Mouse (Mus musculus): ENCODE results near the gene Tecr. TPM values are rescaled to one million over a fixed set of nuclear protein-coding genes. Genes with fewer than 3 reads are reported as not detected.

The Tecr gene
- total and polyA plus RNA-seq, 3 experiments, result 111 to 199 (median 171) TPM

DNA sequence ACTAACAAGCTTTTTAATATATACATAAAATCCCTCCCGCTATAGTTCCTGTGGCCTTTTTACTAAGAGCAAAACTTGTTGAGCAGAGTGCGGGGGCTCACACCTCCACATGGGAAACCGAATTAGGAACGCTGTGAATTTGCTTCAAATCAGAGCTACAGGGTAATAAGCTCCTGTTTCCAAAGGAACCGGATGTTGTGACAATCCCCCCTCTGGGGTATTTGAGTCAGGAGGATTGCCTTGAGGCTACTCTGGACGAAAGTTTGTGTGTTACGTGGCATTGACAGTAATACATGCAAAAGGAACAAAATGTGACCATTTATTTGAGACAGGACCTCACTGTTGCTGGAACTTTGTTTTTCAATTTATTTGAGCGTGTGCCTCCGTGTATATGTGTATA lies 1.3 kb upstream of the Tecr start:
- no peaks in the 10 kb centered on the region for H3K27me3 ChIP-seq (replicated peaks)
- TF ChIP-seq CHD2 (IDR thresholded peaks at IDR 0.05; ENCODE audit: low read length), result no peak
- no peak for TF ChIP-seq POLR2A (IDR thresholded peaks at IDR 0.05; ENCODE audit: low read depth, low read length)
- TF ChIP-seq PAX5 (IDR thresholded peaks at IDR 0.05; ENCODE audit: low read length), result no peak
- TF ChIP-seq HCFC1 (IDR thresholded peaks at IDR 0.05; ENCODE audit: low read depth, low read length), result no peak
- no peak for TF ChIP-seq BHLHE40 (IDR thresholded peaks at IDR 0.05; ENCODE audit: low read depth, low read length)
- TF ChIP-seq TBP (conservative IDR thresholded peaks at IDR 0.05; ENCODE audit: low read depth, low read length), result no peak
- TF ChIP-seq IRF4 (IDR thresholded peaks at IDR 0.05; ENCODE audit: low read depth, low read length), result no peak
- no peak for TF ChIP-seq ETS1 (conservative IDR thresholded peaks at IDR 0.05; ENCODE audit: low read depth, low read length)
- TF ChIP-seq GABPA (IDR thresholded peaks at IDR 0.05; ENCODE audit: insufficient replicate concordance, low read depth, low read length), result no peak
- TF ChIP-seq TCF12 (IDR thresholded peaks at IDR 0.05; ENCODE audit: low read depth, low read length), result no peak
- no peak for TF ChIP-seq JUND (conservative IDR thresholded peaks at IDR 0.05; ENCODE audit: low read depth, low read length)
- no peak for TF ChIP-seq ZNF384 (IDR thresholded peaks at IDR 0.05; ENCODE audit: low read depth, low read length)
- no peak for TF ChIP-seq JUN (IDR thresholded peaks at IDR 0.05; ENCODE audit: insufficient read depth, low read depth, low read length)
- TF ChIP-seq MEF2A (IDR thresholded peaks at IDR 0.05; ENCODE audit: borderline replicate concordance, low read depth, low read length), result no peak
- H3K36me3 ChIP-seq (replicated peaks in 1 of 2; ENCODE audit: control insufficient read depth in 1 of 2, insufficient read depth in 1 of 2, low read length in 1 of 2), result peaks cover 32 to 44% of the 10 kb centered on the region in 2 experiments
- no peak for DNase-seq (ENCODE audit: extremely low read depth)
- H3K4me3 ChIP-seq (replicated peaks in 1 of 3; ENCODE audit: low read depth in 2 of 3, low read length in 2 of 3, poor library complexity in 1 of 3), result peak overlapping the region; percentile 77 to 88 (median 87)
- peaks cover 23% of the 10 kb centered on the region for H3K79me2 ChIP-seq (replicated peaks; ENCODE audit: control insufficient read depth, extremely low read depth, insufficient read depth, poor library complexity, severe bottlenecking)
- in situ Hi-C loops (cut with MboI; ENCODE audit: low pct_ligation_motif_present, low pct_unique_long_range_greater_than_20kb, low sequenced_read_pairs) (no loop called here), dilution Hi-C loops (cut with MboI; ENCODE audit: extremely low pct_ligation_motif_present, extremely low pct_unique_long_range_greater_than_20kb, low sequenced_read_pairs) (no loop called here)
- no peak overlapping the region for H3K27ac ChIP-seq (ENCODE audit: insufficient read depth, low read depth)
- H3K4me2 ChIP-seq (ENCODE audit: insufficient read depth, low read depth, poor library complexity, severe bottlenecking), result peak overlapping the region; percentile 88
- H3K9me3 ChIP-seq (replicated peaks; ENCODE audit: low read length), result no peaks in the 10 kb centered on the region
- H3K4me1 ChIP-seq (ENCODE audit: control insufficient read depth in 1 of 2, insufficient read depth in 2 of 2), result peaks cover 3 to 29% of the 10 kb centered on the region in 2 experiments
- peak overlapping the region; percentile 79 for H3K9ac ChIP-seq (ENCODE audit: insufficient read depth, low read depth)

DNA sequence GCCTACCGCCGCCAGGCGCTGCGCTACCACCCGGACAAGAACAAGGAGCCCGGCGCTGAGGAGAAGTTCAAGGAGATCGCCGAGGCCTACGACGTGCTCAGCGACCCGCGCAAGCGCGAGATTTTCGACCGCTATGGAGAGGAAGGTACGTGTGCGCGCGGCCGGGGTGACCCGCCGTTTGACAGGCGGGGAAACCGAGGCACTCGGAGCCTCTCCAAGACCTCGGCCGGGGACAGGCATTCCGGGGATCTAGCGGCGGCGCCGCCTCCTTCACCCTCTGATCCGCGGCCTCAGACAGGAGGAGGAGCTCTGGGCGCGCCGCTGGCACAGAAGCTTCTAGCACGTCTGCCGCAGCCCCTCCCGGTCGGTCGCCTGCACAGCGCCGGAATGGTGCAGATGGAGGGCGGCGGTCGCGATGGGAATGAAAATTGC lies 643 bp upstream of the Tecr start:
- peak; percentile 67 for DNase-seq (ENCODE audit: extremely low read depth)
- H3K36me3 ChIP-seq (replicated peaks in 1 of 2; ENCODE audit: control insufficient read depth in 1 of 2, insufficient read depth in 1 of 2, low read length in 1 of 2), result peaks cover 32 to 38% of the 10 kb centered on the region in 2 experiments

More for the DNA sequence above, 643 bp upstream of the Tecr start:
- Histone ChIP-seq H3K4me2 (ENCODE audit: insufficient read depth, low read depth, poor library complexity, severe bottlenecking) (no peak overlapping the region), H3K4me1 (ENCODE audit: control insufficient read depth in 1 of 2, insufficient read depth in 2 of 2) (peaks cover 3 to 29% of the 10 kb centered on the region in 2 experiments), H3K27me3 (replicated peaks) (no peaks in the 10 kb centered on the region), H3K27ac (ENCODE audit: insufficient read depth, low read depth) (peak overlapping the region; percentile 76), H3K79me2 (replicated peaks; ENCODE audit: control insufficient read depth, extremely low read depth, insufficient read depth, poor library complexity, severe bottlenecking) (peaks cover 23% of the 10 kb centered on the region), H3K9ac (ENCODE audit: insufficient read depth, low read depth) (peak overlapping the region; percentile 79), H3K9me3 (replicated peaks; ENCODE audit: low read length) (no peaks in the 10 kb centered on the region), H3K4me3 (replicated peaks in 1 of 3; ENCODE audit: low read depth in 2 of 3, low read length in 2 of 3, poor library complexity in 1 of 3) (peak overlapping the region; percentile 77 to 88 (median 87))
- dilution Hi-C loops (cut with MboI; ENCODE audit: extremely low pct_ligation_motif_present, extremely low pct_unique_long_range_greater_than_20kb, low sequenced_read_pairs), result no loop called here
- in situ Hi-C loops (cut with MboI; ENCODE audit: low pct_ligation_motif_present, low pct_unique_long_range_greater_than_20kb, low sequenced_read_pairs), result no loop called here
- TF ChIP-seq ETS1 (conservative IDR thresholded peaks at IDR 0.05; ENCODE audit: low read depth, low read length) (no peak), E2F4 (IDR thresholded peaks at IDR 0.05; ENCODE audit: insufficient replicate concordance, low read depth, low read length) (0 out of 2 replicates have a peak, but pooled peaks have one; percentile 5), KAT2A (IDR thresholded peaks at IDR 0.05; ENCODE audit: insufficient replicate concordance, low read length) (no peak), JUN (IDR thresholded peaks at IDR 0.05; ENCODE audit: insufficient read depth, low read depth, low read length) (no peak), CHD2 (IDR thresholded peaks at IDR 0.05; ENCODE audit: low read length) (no peak), SIN3A (IDR thresholded peaks at IDR 0.05; ENCODE audit: low read length) (peak; percentile 46), MAZ (IDR thresholded peaks at IDR 0.05; ENCODE audit: low read depth, low read length) (0 out of 2 replicates have a peak, but pooled peaks have one; percentile 53), NRF1 (IDR thresholded peaks at IDR 0.05; ENCODE audit: low read depth, low read length) (peak; percentile 76), MXI1 (IDR thresholded peaks at IDR 0.05; ENCODE audit: low read depth, low read length) (no peak; the same call in 1 of the 2 replicates), UBTF (IDR thresholded peaks at IDR 0.05; ENCODE audit: low read depth, low read length) (peak; percentile 30; the same call in 1 of the 2 replicates)

Measured in CH12.LX (cell line).